Mouse (Mus musculus) embryonic fibroblast, embryonic 13.5 days (primary cell): Measurements from ENCODE around the gene Otx1.

Experiments used
- CTCF ChIP-seq: IDR thresholded peaks from 2 replicates; pipeline ENCODE4 v1.5.1; 2011; ENCODE audit warnings: mild to moderate bottlenecking, control low read depth, low read length, moderate library complexity, borderline replicate concordance; ENCODE audit not compliant: insufficient read depth
- POLR2A ChIP-seq: IDR thresholded peaks from 2 replicates; pipeline ENCODE4 v1.6.1; 2011; ENCODE audit warnings: low read depth, mild to moderate bottlenecking, control low read depth, low read length, moderate library complexity

DNA sequence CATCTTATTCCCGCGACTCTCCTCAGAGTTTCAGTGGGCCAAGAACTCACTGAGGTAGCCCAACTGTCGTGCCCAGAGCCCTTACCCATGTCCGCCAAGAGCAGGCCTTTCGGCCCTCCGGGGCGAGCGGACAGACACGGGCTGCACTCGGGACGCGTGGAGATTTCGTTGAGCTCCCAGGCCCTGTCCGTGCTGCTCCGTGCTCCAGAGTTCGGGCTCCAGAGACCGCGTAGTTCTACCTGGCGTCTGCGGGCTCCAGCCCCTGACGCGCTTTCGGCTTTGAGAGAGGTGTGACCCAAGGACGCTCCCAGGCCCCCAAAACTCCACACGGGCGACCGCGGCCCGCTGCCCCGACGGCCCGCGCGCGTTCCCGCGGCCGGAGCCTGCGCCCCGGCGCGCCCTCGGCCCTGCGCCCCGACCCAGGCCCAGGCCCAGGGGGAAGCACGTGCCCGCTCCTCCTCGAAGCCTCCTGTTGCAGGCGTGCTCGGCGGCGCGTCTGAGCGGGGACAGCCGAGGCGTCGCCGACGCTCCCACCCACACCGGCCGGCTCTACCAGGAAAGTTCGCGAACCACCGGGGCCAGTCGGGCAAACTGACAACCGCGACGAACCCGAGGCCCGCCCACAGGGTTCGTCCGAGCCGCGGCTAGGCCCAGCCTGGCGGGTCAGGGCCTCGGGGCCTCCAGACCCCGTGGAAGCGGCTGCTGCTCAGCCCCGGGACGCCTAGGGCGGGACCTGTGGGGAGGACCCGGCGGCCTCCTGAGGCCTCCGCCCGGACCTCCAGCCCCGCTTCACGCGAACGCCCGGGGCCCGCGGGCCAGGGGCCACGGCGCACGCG, 9.7 kb downstream of the Otx1 start:
- TF ChIP-seq CTCF (no peak), POLR2A (no peak)
